Comparison of ENCODE assay signal across 31 mouse cellular contexts in genomic region chr3:9082061-9082460, GRCm38 (mm10).
A peak's percentile ranks its signal among the peaks of the same experiment; 100 is the strongest.
DNase-seq lines count a peak whose midpoint lies in the region; ATAC-seq and TF ChIP-seq lines count a peak whose summit lies in the region.
"Had no signal": no experiment of that assay in that cellular context is flagged by ENCODE, and none has a peak within 500 bp of the region (broad histone marks: within the 10 kb centered on the region; RNA-seq: fewer than 3 reads in every experiment).

No protein-coding gene starts in this region.

- no peak overlapping the region for H3K27ac ChIP-seq in CH12.LX (ENCODE audit: insufficient read depth, low read depth)
- no peak overlapping the region for H3K27ac ChIP-seq in midbrain, embryonic 11.5 days (ENCODE audit: low read depth, low read length)
- no peak overlapping the region for H3K27ac ChIP-seq in midbrain, embryonic 15.5 days
- H3K27ac ChIP-seq: embryonic facial prominence, embryonic 10.5 days; embryonic facial prominence, embryonic 13.5 days; forebrain, embryonic 10.5 days; forebrain, embryonic 13.5 days; gastrocnemius, adult 2 months; heart, embryonic 15.5 days; hindbrain, embryonic 10.5 days; hindbrain, embryonic 13.5 days; intestine, embryonic 15.5 days had no signal

- no peak for ATAC-seq in midbrain, embryonic 11.5 days (ENCODE audit: low FRiP score)
- ATAC-seq in midbrain, embryonic 15.5 days (replicated peaks): no peak
- ATAC-seq: forebrain, embryonic 13.5 days; forebrain, embryonic 16.5 days; hindbrain, embryonic 16.5 days; intestine, embryonic 15.5 days had no signal

- no peaks in the 10 kb centered on the region; a peak in 1 of 4 replicates for H3K4me1 ChIP-seq in CH12.LX (ENCODE audit: control insufficient read depth in 1 of 2, insufficient read depth in 2 of 2)
- no peaks in the 10 kb centered on the region for H3K4me1 ChIP-seq in midbrain, embryonic 11.5 days (ENCODE audit: control insufficient read depth, insufficient read depth, low read length)
- no peaks in the 10 kb centered on the region for H3K4me1 ChIP-seq in midbrain, embryonic 15.5 days
- H3K4me1 ChIP-seq: embryonic facial prominence, embryonic 10.5 days; embryonic facial prominence, embryonic 13.5 days; forebrain, embryonic 10.5 days; forebrain, embryonic 13.5 days; hindbrain, embryonic 10.5 days; hindbrain, embryonic 13.5 days had no signal

- H3K4me2 ChIP-seq in CH12.LX (ENCODE audit: insufficient read depth, low read depth, poor library complexity, severe bottlenecking): peak overlapping the region; percentile 49; the same call in 1 of the 2 replicates
- no peak overlapping the region for H3K4me2 ChIP-seq in midbrain, embryonic 11.5 days
- H3K4me2 ChIP-seq in midbrain, embryonic 15.5 days: no peak overlapping the region
- H3K4me2 ChIP-seq: embryonic facial prominence, embryonic 13.5 days; forebrain, embryonic 13.5 days; heart, embryonic 12.5 days; heart, embryonic 15.5 days; hindbrain, embryonic 13.5 days; intestine, embryonic 15.5 days had no signal

- H3K9me3 ChIP-seq in CH12.LX (replicated peaks; ENCODE audit: low read length): no peaks in the 10 kb centered on the region
- H3K9me3 ChIP-seq in midbrain, embryonic 11.5 days (ENCODE audit: control insufficient read depth, low read length): no peaks in the 10 kb centered on the region
- H3K9me3 ChIP-seq in midbrain, embryonic 15.5 days: no peaks in the 10 kb centered on the region
- H3K9me3 ChIP-seq: embryonic facial prominence, embryonic 10.5 days; embryonic facial prominence, embryonic 13.5 days; forebrain, embryonic 10.5 days; forebrain, embryonic 13.5 days; heart, embryonic 12.5 days; heart, embryonic 15.5 days; hindbrain, embryonic 10.5 days; hindbrain, embryonic 13.5 days; intestine, embryonic 15.5 days had no signal

- no peak overlapping the region for H3K9ac ChIP-seq in CH12.LX (ENCODE audit: insufficient read depth, low read depth)
- no peak overlapping the region for H3K9ac ChIP-seq in midbrain, embryonic 11.5 days (ENCODE audit: low read length)
- H3K9ac ChIP-seq in midbrain, embryonic 15.5 days: no peak overlapping the region
- H3K9ac ChIP-seq: embryonic facial prominence, embryonic 13.5 days; forebrain, embryonic 13.5 days; heart, embryonic 12.5 days; heart, embryonic 15.5 days; hindbrain, embryonic 13.5 days; intestine, embryonic 15.5 days had no signal

- no peaks in the 10 kb centered on the region for H3K79me2 ChIP-seq in CH12.LX (replicated peaks; ENCODE audit: control insufficient read depth, extremely low read depth, insufficient read depth, poor library complexity, severe bottlenecking)

- no peak for TF ChIP-seq EP300 in CH12.LX (IDR thresholded peaks at IDR 0.05; ENCODE audit: low read length)

- DNase-seq in CH12.LX (ENCODE audit: extremely low read depth): no peak
- DNase-seq in ES-CJ7 (ENCODE audit: low read depth, low spot score): peak; percentile 88
- DNase-seq in WW6 (ENCODE audit: low read depth, low spot score): peak; percentile 43
- peak; percentile 67 for DNase-seq in gonadal fat pad, adult 2 months (ENCODE audit: low read depth)
- no peak for DNase-seq in layer of hippocampus, adult 9-10 months (ENCODE audit: low spot score)
- no peak for DNase-seq in left cerebral cortex, postnatal 25 days (ENCODE audit: low spot score in 2 of 2)
- DNase-seq in midbrain, embryonic 11.5 days (ENCODE audit: low spot score, missing footprints): no peak
- DNase-seq: adrenal gland, adult 2 months; adrenal gland, postnatal 14 days; cerebellum, adult 11 months; cerebellum, adult 2 months; cerebellum, adult 9-11 months; cerebellum, postnatal 25 days; gastrocnemius, adult 2 months; gastrocnemius, postnatal 14 days; heart, adult 18-20 months; heart, postnatal 10 days; heart, postnatal 36 days had no signal

- no peak for TF ChIP-seq CTCF in CH12.LX (conservative IDR thresholded peaks at IDR 0.05 in 1 of 2, IDR thresholded peaks at IDR 0.05 in 1 of 2; ENCODE audit: low read depth in 2 of 2, low read length in 2 of 2)

- no peaks in the 10 kb centered on the region for H3K27me3 ChIP-seq in CH12.LX (replicated peaks)
- no peaks in the 10 kb centered on the region for H3K27me3 ChIP-seq in midbrain, embryonic 11.5 days (ENCODE audit: control insufficient read depth, insufficient read depth, low read length)
- no peaks in the 10 kb centered on the region for H3K27me3 ChIP-seq in midbrain, embryonic 15.5 days (replicated peaks)
- H3K27me3 ChIP-seq: embryonic facial prominence, embryonic 13.5 days; forebrain, embryonic 13.5 days; heart, embryonic 15.5 days; hindbrain, embryonic 13.5 days; intestine, embryonic 15.5 days had no signal

- in situ Hi-C loops in CH12.LX (cut with MboI; ENCODE audit: low pct_ligation_motif_present, low pct_unique_long_range_greater_than_20kb, low sequenced_read_pairs): loop anchor here (5.0 to 25.0 kb wide), 2 partner anchors 165 to 380 kb away; no protein-coding TSS in a partner anchor

- dilution Hi-C loops in CH12.LX (cut with MboI; ENCODE audit: extremely low pct_ligation_motif_present, extremely low pct_unique_long_range_greater_than_20kb, low sequenced_read_pairs): no loop called here

- H3K4me3 ChIP-seq in CH12.LX (replicated peaks in 1 of 3; ENCODE audit: low read depth in 2 of 3, low read length in 2 of 3, poor library complexity in 1 of 3): no peak overlapping the region
- no peak overlapping the region for H3K4me3 ChIP-seq in midbrain, embryonic 11.5 days (ENCODE audit: low read depth, low read length)
- no peak overlapping the region for H3K4me3 ChIP-seq in midbrain, embryonic 15.5 days
- H3K4me3 ChIP-seq: embryonic facial prominence, embryonic 10.5 days; embryonic facial prominence, embryonic 13.5 days; erythroblast, embryonic 14.5 days; forebrain, embryonic 10.5 days; forebrain, embryonic 13.5 days; gastrocnemius, adult 2 months; heart, embryonic 12.5 days; heart, embryonic 15.5 days; hindbrain, embryonic 10.5 days; hindbrain, embryonic 13.5 days; intestine, embryonic 15.5 days had no signal

- TF ChIP-seq RAD21 in CH12.LX (IDR thresholded peaks at IDR 0.05; ENCODE audit: low read depth, low read length): no peak

- no peaks in the 10 kb centered on the region for H3K36me3 ChIP-seq in CH12.LX (replicated peaks in 1 of 2; ENCODE audit: control insufficient read depth in 1 of 2, insufficient read depth in 1 of 2, low read length in 1 of 2)
- H3K36me3 ChIP-seq in midbrain, embryonic 11.5 days (ENCODE audit: control insufficient read depth, insufficient read depth, low read length): no peaks in the 10 kb centered on the region
- H3K36me3 ChIP-seq in midbrain, embryonic 15.5 days (replicated peaks): no peaks in the 10 kb centered on the region
- H3K36me3 ChIP-seq: embryonic facial prominence, embryonic 10.5 days; embryonic facial prominence, embryonic 13.5 days; forebrain, embryonic 10.5 days; heart, embryonic 12.5 days; heart, embryonic 15.5 days; hindbrain, embryonic 10.5 days; hindbrain, embryonic 13.5 days; intestine, embryonic 15.5 days had no signal

- intact Hi-C loops in left cerebral cortex, postnatal 25 days (cut with DNase I): no loop called here

- TF ChIP-seq POLR2A in CH12.LX (IDR thresholded peaks at IDR 0.05; ENCODE audit: low read depth, low read length): no peak

- 73% methylated on average over 7 of the region's 7 CpGs for WGBS in midbrain, embryonic 11.5 days
- WGBS in midbrain, embryonic 15.5 days: 70% methylated on average over 7 of the region's 7 CpGs

TF ChIP-seq in CH12.LX, 34 proteins besides CTCF, POLR2A, EP300 and RAD21:
- TF ChIP-seq NELFE (IDR thresholded peaks at IDR 0.05; ENCODE audit: low read depth, low read length) (no peak), USF1 (IDR thresholded peaks at IDR 0.05; ENCODE audit: low read depth, low read length) (no peak), ZNF384 (IDR thresholded peaks at IDR 0.05; ENCODE audit: low read depth, low read length) (no peak), CHD1 (IDR thresholded peaks at IDR 0.05; ENCODE audit: low read depth, low read length) (no peak), HCFC1 (IDR thresholded peaks at IDR 0.05; ENCODE audit: low read depth, low read length) (no peak), POLR2AphosphoS2 (IDR thresholded peaks at IDR 0.05; ENCODE audit: low read depth, low read length) (no peak), ETS1 (conservative IDR thresholded peaks at IDR 0.05; ENCODE audit: low read depth, low read length) (no peak), TBP (conservative IDR thresholded peaks at IDR 0.05; ENCODE audit: low read depth, low read length) (no peak), ELF1 (IDR thresholded peaks at IDR 0.05; ENCODE audit: low read depth, low read length) (no peak), JUN (IDR thresholded peaks at IDR 0.05; ENCODE audit: insufficient read depth, low read depth, low read length) (no peak), ZMIZ1 (IDR thresholded peaks at IDR 0.05; ENCODE audit: low read depth, low read length) (no peak), ZC3H11A (IDR thresholded peaks at IDR 0.05; ENCODE audit: low read depth, low read length) (no peak)
TF ChIP-seq in CH12.LX: peak in this region for 0.

Comparison
In these comparisons a context has a peak if more than half of its experiments do, and no peak if none do; other contexts are left out.
1. DNase-seq: peak in ES-CJ7 (single experiment), WW6 (single experiment) and gonadal fat pad, adult 2 months (single experiment); none in CH12.LX (single experiment), layer of hippocampus, adult 9-10 months (single experiment), left cerebral cortex, postnatal 25 days (0 of 2) and midbrain, embryonic 11.5 days (single experiment).